Mouse (Mus musculus): ENCODE results near the gene Sycn.

DNA sequence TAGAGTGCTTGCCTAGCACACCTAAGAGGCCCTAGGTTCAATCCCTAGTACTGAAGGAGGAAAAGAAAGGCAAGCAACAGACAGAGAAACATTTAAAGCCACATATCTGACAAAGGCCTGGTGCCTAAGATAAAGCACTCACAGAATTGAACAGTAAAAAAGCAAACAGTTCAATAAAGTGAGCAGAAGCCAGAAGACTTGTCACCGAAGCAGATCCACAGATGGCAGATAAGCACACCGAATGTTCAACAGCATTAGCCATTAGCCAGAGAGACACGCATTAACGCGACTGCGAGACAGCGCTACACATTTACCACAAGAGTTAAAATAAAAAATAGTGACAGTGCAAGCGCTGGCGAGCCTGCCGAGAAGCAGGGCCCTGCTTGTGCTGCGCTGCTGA, 42.2 kb downstream of the Sycn start:
- TF ChIP-seq CTCF (IDR thresholded peaks at IDR 0.05; ENCODE audit: low read depth) = no peak
- TF ChIP-seq EP300 (IDR thresholded peaks at IDR 0.05; ENCODE audit: low read depth) = peak; percentile 44; the same call in 1 of the 2 replicates

Data from liver, postnatal 0 days (tissue).